Mouse (Mus musculus) midbrain, embryonic 14.5 days (tissue): ENCODE measurements around the gene Eif2b3. TPM values are rescaled to one million over a fixed set of nuclear protein-coding genes. Genes with fewer than 3 reads are reported as not detected.

ENCODE experiments used
- ATAC-seq: fragments of 200-750 bp; cut with Nextera tagmentation; 2 replicates; pipeline ENCODE4 v1.8.0; 2017; ENCODE audit warnings: moderate number of reproducible peaks, moderate library complexity; ENCODE audit not compliant: low FRiP score, low TSS enrichment
- DNase-seq: peaks from one replicate; pipeline ENCODE4 v3.0.0-alpha.2; 2015
- H3K27ac ChIP-seq: fragments of 300-500 bp; sonication (generic); replicated peaks from 2 replicates; pipeline ENCODE4 v1.5.1; 2014; ENCODE audit warnings: mild to moderate bottlenecking, low read depth, low read length, moderate library complexity
- H3K27me3 ChIP-seq: fragments of 300-500 bp; sonication (generic); 2 replicates; pipeline ENCODE4 v1.6.1; 2014; ENCODE audit warnings: low read length, control low read depth, mixed read lengths; ENCODE audit not compliant: control insufficient read depth, insufficient read depth
- H3K36me3 ChIP-seq: fragments of 300-500 bp; sonication (generic); 2 replicates; pipeline ENCODE4 v1.6.1; 2014; ENCODE audit warnings: low read length, control low read depth; ENCODE audit not compliant: control insufficient read depth, insufficient read depth
- H3K4me1 ChIP-seq: fragments of 300-500 bp; sonication (generic); 2 replicates; pipeline ENCODE4 v1.6.1; 2014; ENCODE audit warnings: mild to moderate bottlenecking, antibody characterized with exemption, low read length, control low read depth; ENCODE audit not compliant: control insufficient read depth, insufficient read depth
- H3K4me2 ChIP-seq: fragments of 300-500 bp; sonication (generic); 2 replicates; pipeline ENCODE4 v1.6.1; 2014; ENCODE audit warnings: mild to moderate bottlenecking, low read length, moderate library complexity
- H3K4me3 ChIP-seq: fragments of 300-500 bp; sonication (generic); replicated peaks from 2 replicates; pipeline ENCODE4 v1.5.1; 2014; ENCODE audit warnings: low read depth, low read length
- H3K9ac ChIP-seq: fragments of 300-500 bp; sonication (generic); replicated peaks from 2 replicates; pipeline ENCODE4 v1.6.1; 2014; ENCODE audit warnings: mild to moderate bottlenecking, low read length, moderate library complexity
- H3K9me3 ChIP-seq: fragments of 300-500 bp; sonication (generic); 2 replicates; pipeline ENCODE4 v1.6.1; 2016; ENCODE audit warnings: low read length, control low read depth, mixed read lengths; ENCODE audit not compliant: control insufficient read depth
- WGBS: fragments of 180-500 bp; shearing (Covaris S2); extraction: QIAGEN DNeasy Blood & Tissue Kit; methylation state at CpG from one replicate; pipeline ENCODE4 v1.1.7; 2014; 5-methylcytosine and 5-hydroxymethylcytosine counted together
- polyA plus RNA-seq: library from polyadenylated mRNA; unstranded; fragments of >200 nt; fragmentation: Nextera tagmentation; extraction: Ambion mirVana; gene quantifications from 2 replicates; pipeline ENCODE4 v1.2.1, GENCODE M21; 2014

Gene Eif2b3
- polyA plus RNA-seq, 1 experiment from 2014 or later = 52.0 TPM

- under 1% methylated on average over 69 of the region's 69 CpGs for WGBS
- Histone ChIP-seq H3K9me3 (no peaks in the 10 kb centered on the region), H3K9ac (peak overlapping the region; percentile 78), H3K27ac (peak overlapping the region; percentile 92), H3K36me3 (no peaks in the 10 kb centered on the region), H3K4me3 (peak overlapping the region; percentile 60), H3K4me2 (peak overlapping the region; percentile 82), H3K27me3 (no peaks in the 10 kb centered on the region), H3K4me1 (peaks cover 19% of the 10 kb centered on the region)
- peak; percentile 96 for DNase-seq
- peak; percentile 89 for ATAC-seq
Measured at GRCm38 (mm10) chr4:117120445-117121414, 101.5 kb downstream of the Eif2b3 start.

DNA sequence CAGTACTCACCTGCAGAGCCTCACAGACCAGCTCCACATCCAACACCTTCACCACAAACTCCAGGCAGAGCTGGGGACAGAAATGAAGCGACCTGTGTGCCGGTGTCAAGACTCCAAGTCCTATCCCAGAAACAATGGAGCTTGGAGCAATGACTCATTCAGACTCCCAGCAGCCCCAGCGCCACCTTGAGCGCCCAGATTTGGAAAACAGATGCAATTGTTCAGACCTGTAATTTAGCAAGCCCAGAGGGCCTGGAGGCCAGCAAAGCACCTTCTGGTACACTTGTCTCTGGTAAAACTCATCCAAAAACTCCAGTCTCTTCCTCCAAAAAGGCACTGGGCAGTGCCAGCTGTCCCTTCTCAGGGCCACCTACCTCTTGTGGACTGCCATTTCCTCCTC is 103.0 kb downstream of the Eif2b3 start:
- Histone ChIP-seq H3K9ac (no peak overlapping the region), H3K4me3 (no peak overlapping the region), H3K36me3 (0 out of 2 replicates have a peak, but pooled peaks cover 2% of the 10 kb centered on the region), H3K27me3 (no peaks in the 10 kb centered on the region), H3K9me3 (no peaks in the 10 kb centered on the region), H3K4me1 (peaks cover 22% of the 10 kb centered on the region), H3K4me2 (no peak overlapping the region), H3K27ac (no peak overlapping the region)
- 90% methylated on average over 4 of the region's 4 CpGs for WGBS
- DNase-seq (no peak), ATAC-seq (no peak)

DNA sequence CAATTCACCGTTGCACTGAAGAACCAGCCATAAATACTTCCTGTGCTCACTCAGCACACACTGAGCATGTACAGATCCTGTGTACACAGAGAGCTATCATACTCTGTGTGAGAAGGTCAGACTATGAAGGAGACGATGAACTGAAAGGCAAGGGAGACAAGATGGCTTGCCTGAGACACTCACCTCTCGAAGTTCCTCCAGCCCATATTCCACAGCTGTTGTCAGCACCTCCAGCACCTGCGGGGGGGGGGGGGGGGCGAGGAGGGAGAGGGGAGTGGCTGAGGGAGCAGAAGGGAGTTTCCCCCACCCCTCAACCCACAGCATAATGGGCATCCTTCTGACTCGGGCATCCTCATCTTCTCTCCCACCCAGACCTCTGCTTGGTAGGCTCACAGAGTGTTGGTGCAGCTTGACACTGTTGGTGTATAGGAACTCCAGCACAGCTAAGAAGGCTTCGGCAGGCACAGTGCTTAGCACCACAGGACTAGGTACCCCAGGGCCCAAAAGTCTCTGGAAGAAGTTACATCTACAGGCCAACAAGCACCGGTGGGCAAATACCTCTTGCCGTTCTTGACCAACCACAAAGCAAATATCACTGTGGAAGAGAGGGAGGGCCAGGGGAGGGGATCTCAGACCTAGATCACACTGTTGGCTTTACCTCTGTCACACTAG is 104.5 kb downstream of the Eif2b3 start:
- H3K9me3 ChIP-seq = no peaks in the 10 kb centered on the region
- H3K4me3 ChIP-seq = no peak overlapping the region
- H3K4me2 ChIP-seq = no peak overlapping the region
- ATAC-seq (no peak), DNase-seq (no peak)
- no peaks in the 10 kb centered on the region for H3K27me3 ChIP-seq
- H3K27ac ChIP-seq = no peak overlapping the region
- WGBS = 95% methylated on average over 7 of the region's 9 CpGs
- H3K9ac ChIP-seq = no peak overlapping the region
- peaks cover 22% of the 10 kb centered on the region for H3K4me1 ChIP-seq
- H3K36me3 ChIP-seq = peaks cover 9% of the 10 kb centered on the region

DNA sequence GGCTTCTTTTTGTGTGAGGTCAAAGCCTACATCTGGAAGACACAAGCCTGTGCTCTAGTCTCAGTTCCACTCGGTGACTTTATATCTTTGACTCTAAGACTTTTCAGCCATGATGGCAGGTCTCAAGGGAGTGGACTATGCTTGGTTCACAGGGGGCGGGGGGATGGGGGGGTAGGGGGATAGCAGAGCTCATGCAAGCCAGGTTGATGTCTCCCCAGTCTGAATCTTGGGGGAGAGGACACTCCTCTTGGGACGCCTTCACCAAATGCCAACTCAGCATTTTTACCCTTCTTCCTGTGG is 105.0 kb downstream of the Eif2b3 start:
- Histone ChIP-seq H3K27ac (no peak overlapping the region), H3K9me3 (no peaks in the 10 kb centered on the region), H3K4me2 (no peak overlapping the region), H3K9ac (no peak overlapping the region), H3K4me3 (no peak overlapping the region), H3K27me3 (no peaks in the 10 kb centered on the region), H3K4me1 (peaks cover 22% of the 10 kb centered on the region), H3K36me3 (peaks cover 14% of the 10 kb centered on the region)
- no peak for ATAC-seq
- no peak for DNase-seq
- WGBS = 90% methylated on average over 3 of the region's 3 CpGs

- Histone ChIP-seq H3K36me3 (peaks cover 15% of the 10 kb centered on the region), H3K9me3 (no peaks in the 10 kb centered on the region), H3K4me1 (peaks cover 19% of the 10 kb centered on the region), H3K27ac (peak overlapping the region; percentile 56), H3K4me3 (no peak overlapping the region), H3K27me3 (no peaks in the 10 kb centered on the region), H3K9ac (peak overlapping the region; percentile 2; the same call in 1 of the 2 replicates), H3K4me2 (no peak overlapping the region)
- no peak for DNase-seq
- 75% methylated on average over 14 of the region's 14 CpGs for WGBS
- no peak for ATAC-seq
Measured at GRCm38 (mm10) chr4:117124518-117125347, 105.5 kb downstream of the Eif2b3 start.

GRCm38 (mm10) chr4:117125348-117125909 is 106.2 kb downstream of the Eif2b3 start, which contains the start of gene Btbd19:
Gene Btbd19, minus strand, starts transcription at chr4:117125725.
- Histone ChIP-seq H3K36me3 (peaks cover 22% of the 10 kb centered on the region), H3K27me3 (no peaks in the 10 kb centered on the region), H3K4me2 (no peak within 1 kb of the TSS), H3K9ac (peak within 1 kb of the TSS; percentile 2; the same call in 1 of the 2 replicates), H3K9me3 (no peaks in the 10 kb centered on the region), H3K4me3 (no peak within 1 kb of the TSS), H3K27ac (peak within 1 kb of the TSS; percentile 56), H3K4me1 (peaks cover 15% of the 10 kb centered on the region)
- peak; percentile 24; the same call in 1 of the 2 replicates for ATAC-seq
- WGBS = 22% methylated on average over 8 of the region's 8 CpGs
- peak; percentile 77 for DNase-seq

DNA sequence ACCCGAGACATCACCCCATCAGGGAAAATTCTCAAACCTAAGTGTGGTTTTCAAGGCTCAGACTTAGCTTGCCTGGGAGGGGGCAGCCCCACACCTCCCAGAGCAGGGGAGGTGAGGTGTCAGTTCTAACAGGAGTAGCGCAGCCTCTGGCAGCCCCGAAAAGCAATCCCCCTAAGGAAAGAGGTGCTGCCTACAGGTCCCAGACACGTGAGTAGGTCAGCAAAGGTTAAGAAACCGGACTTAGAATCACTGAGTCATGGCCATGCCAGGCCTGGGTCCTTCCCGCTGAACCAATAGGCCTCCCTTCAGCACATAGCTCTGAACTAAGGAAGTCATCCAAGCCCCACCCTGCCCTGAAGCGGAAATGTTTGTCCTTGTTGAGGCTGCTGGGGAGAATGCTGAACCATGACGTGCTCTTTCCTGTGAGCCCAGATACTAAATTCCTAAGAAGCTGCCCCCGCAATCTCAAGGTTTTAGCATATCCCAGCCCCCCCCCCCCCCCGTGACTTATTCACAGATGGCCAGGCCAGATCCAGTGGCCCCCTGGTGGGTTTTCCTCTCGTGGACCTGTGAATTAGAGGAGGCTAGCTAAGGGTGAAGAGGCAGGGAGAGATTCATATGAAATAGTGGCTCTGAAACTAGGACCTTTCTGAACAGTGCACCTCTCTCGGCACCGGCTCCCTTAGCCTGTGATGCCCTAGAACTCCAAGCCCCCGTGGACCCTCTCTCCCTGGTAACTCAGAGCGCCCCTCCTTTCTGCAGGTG is 106.9 kb downstream of the Eif2b3 start:
- Histone ChIP-seq H3K4me3 (no peak overlapping the region), H3K27me3 (no peaks in the 10 kb centered on the region), H3K9ac (0 out of 2 replicates have a peak overlapping the region, but pooled peaks have one; percentile 2), H3K4me2 (no peak overlapping the region), H3K4me1 (peaks cover 17% of the 10 kb centered on the region), H3K9me3 (no peaks in the 10 kb centered on the region), H3K27ac (peak overlapping the region; percentile 56), H3K36me3 (peaks cover 24% of the 10 kb centered on the region)
- 39% methylated on average over 15 of the region's 15 CpGs for WGBS
- ATAC-seq = 0 out of 2 replicates have a peak, but pooled peaks have one; percentile 12
- peak; percentile 37 for DNase-seq
